Mouse (Mus musculus) embryonic fibroblast, embryonic 13.5 days (primary cell): Measurements from ENCODE around the gene Gm20696. TPM values are rescaled to one million over a fixed set of nuclear protein-coding genes. Genes with fewer than 3 reads are reported as not detected.

ENCODE experiments used
- H3K27ac ChIP-seq: 2 replicates; pipeline ENCODE4 v1.5.1; 2012; ENCODE audit warnings: low read length, control low read depth, inconsistent platforms; ENCODE audit not compliant: insufficient read depth
- H3K4me1 ChIP-seq: 2 replicates; pipeline ENCODE4 v1.6.1; 2011; ENCODE audit warnings: low read length; ENCODE audit not compliant: control insufficient read depth, insufficient read depth
- H3K4me3 ChIP-seq: 2 replicates; pipeline ENCODE4 v1.5.1; 2011; ENCODE audit warnings: mild to moderate bottlenecking, control low read depth, low read length; ENCODE audit not compliant: insufficient read depth
- CTCF ChIP-seq: IDR thresholded peaks from 2 replicates; pipeline ENCODE4 v1.5.1; 2011; ENCODE audit warnings: mild to moderate bottlenecking, control low read depth, low read length, moderate library complexity, borderline replicate concordance; ENCODE audit not compliant: insufficient read depth
- POLR2A ChIP-seq: IDR thresholded peaks from 2 replicates; pipeline ENCODE4 v1.6.1; 2011; ENCODE audit warnings: low read depth, mild to moderate bottlenecking, control low read depth, low read length, moderate library complexity
- polyA plus RNA-seq: library from polyadenylated mRNA; stranded (reverse); fragments of >200 nt; gene quantifications from 2 replicates; pipeline ENCODE4 v1.2.4, GENCODE M21; 2011; ENCODE audit warnings: low read depth; ENCODE audit not compliant: missing spikeins, insufficient read length

Gene Gm20696
- 3.6 and 5.2 TPM in 2 replicates for polyA plus RNA-seq

DNA sequence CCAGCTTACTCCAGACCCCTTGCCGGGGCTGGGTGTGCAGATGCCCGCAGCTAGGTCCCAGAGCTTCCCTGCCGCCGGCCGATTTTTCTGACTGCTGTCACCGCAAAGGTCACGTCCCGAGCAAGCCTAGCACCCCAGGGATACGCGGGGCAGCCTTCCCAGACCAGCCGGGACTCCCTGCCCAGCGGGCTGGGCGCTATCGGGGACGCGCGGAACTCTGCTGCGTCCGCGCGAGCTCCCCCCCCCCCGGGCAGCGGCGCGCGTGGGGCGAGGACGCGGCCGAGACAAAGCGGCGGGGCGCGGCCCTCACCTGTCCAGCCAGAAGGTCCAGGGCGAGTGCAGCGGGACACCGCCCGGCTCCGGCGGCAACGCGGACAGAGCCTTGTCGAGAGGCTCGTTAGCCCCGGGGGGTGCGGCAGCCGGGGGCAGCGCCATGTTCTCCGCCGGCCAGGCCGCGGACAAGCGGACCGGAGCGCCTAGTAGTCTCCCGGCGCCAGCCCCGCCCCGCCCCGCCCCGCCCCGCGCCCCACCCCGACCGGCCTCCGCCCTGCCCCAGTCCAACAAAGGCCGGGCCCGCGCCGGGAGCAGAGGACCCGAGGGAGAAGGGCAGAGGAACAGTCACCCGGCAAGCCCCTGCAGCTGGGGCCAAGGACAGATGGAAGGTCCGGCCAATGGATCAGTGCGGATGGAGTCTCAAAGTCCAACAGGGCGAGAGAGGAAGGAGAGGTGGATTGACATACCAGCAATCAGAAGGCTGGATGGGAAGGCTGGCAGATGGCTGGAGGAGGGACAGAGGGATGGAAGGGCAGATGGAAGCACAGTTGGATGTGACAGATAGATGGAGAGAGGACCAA is at the start of gene Gm20696, which contains the start of gene Eif4e3:
Gene Gm20696 (minus strand): TSS at position 480 of the 854 bp plus-strand sequence.
Gene Eif4e3 (minus strand): TSS at position 454 of the 854 bp plus-strand sequence.
- Histone ChIP-seq H3K4me1 (no peaks in the 10 kb centered on the region), H3K27ac (no peak within 1 kb of the TSS), H3K4me3 (peak within 1 kb of the TSS; percentile 49)
- TF ChIP-seq CTCF (no peak), POLR2A (peak; percentile 73)

DNA sequence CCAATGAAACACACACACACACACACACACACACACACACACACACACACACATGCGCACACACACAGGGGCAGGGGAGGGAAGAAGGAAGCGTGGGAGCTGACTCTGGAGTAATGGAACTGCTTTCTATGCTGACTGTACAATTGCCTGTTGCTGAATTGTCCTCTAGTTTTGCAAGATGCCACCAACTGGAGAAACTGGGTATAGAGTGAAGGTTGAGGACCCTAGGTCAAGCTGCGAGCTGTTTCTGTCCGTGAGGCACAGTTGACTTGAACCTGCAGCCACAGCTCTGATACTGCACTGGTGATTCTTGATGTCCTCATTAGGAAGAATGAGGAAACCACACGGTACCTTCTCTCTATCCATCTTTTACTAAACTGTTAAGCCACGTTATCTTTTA is 49.3 kb upstream of the Gm20696 start:
- Histone ChIP-seq H3K4me3 (no peak overlapping the region), H3K4me1 (no peaks in the 10 kb centered on the region), H3K27ac (no peak overlapping the region)
- no peak for TF ChIP-seq POLR2A
- no peak for TF ChIP-seq CTCF

DNA sequence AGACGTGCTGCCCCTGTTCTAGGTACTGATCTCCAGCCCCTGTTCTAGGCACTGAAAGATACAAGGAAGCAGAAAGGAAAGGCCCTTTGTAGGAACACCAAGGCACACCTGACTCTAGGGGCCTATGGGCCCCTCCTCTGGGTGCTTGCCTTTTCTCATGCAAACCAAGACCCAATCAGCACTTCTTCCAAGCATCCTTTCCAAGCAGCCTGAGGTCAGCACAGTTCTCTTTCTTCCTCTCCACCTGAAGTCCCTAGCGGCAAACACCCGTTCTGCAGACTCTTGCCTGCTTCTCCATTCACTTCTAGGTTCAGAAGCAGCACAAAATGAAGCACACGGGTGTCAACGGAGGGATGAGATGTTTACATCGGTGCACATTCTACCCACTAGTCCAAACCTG is 48.6 kb upstream of the Gm20696 start:
- Histone ChIP-seq H3K4me1 (no peaks in the 10 kb centered on the region), H3K27ac (no peak overlapping the region), H3K4me3 (no peak overlapping the region)
- TF ChIP-seq CTCF: no peak
- TF ChIP-seq POLR2A: no peak

DNA sequence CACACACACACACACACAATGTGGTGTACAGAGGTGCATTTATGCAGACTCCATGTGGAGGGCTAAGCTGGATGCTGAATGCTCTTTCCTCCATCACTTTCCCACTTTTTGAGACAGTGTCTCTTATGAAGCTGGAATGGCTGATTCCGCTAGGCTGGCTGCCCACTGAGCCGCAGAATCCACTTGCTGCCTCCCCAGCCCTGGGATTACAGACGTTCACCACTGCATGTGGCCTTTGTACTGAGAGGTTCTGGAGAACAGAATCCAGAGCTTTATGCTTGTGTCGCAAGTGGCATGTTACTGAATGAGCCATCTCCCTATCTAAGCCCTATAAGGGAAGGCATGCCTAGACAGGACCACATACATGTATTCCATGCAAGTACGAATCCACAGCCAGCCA is 46.7 kb upstream of the Gm20696 start:
- no peak overlapping the region for H3K4me3 ChIP-seq
- no peaks in the 10 kb centered on the region for H3K4me1 ChIP-seq
- TF ChIP-seq CTCF (no peak), POLR2A (no peak)
- H3K27ac ChIP-seq: no peak overlapping the region

DNA sequence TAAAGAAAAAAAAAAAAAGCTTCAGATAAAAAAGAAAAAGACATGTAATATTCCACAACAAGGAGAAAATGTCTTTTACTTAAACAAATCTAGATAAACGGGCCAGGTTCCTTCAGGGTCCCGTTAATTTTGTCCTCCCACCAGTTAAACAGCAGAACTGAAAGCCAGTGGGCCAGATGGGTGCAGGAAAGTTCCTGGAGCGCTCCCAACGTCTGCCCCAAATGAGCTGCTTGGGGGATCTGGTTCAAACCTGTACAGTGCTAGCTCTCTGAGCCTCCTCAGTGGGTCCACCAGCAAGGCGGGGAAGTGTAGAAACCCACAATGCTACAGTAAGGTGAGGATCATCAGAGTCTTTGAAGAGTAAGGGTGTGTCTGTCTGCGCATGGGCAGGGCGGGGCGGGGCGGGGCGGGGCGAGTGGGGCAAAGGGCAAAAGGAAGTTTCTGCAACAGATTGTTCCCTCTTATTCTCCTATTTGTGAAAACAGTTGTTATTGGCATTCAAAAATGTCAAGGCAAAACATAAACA is 45.0 kb upstream of the Gm20696 start:
- Histone ChIP-seq H3K27ac (no peak overlapping the region), H3K4me3 (no peak overlapping the region), H3K4me1 (no peaks in the 10 kb centered on the region)
- no peak for TF ChIP-seq CTCF
- no peak for TF ChIP-seq POLR2A

DNA sequence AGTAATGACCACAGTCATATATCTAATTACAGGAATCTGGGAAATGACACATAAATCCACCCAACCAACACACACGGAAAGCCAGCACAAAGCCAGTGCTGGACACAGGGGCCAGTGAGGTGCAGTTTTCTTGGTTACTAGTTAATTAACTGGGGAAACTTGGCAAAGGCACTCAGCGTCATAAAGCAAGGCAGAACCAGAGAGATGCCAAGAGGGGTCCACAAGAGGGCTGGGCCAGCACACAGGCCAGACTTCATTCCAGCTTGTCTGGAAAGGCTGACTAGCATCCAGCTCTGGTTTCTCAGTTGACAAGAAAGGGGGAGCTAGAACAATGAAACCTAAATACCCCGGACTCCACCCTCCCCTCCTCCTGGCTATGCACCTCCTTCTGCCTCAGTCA is 33.9 kb upstream of the Gm20696 start:
- TF ChIP-seq POLR2A: no peak
- Histone ChIP-seq H3K27ac (no peak overlapping the region), H3K4me3 (no peak overlapping the region)

DNA sequence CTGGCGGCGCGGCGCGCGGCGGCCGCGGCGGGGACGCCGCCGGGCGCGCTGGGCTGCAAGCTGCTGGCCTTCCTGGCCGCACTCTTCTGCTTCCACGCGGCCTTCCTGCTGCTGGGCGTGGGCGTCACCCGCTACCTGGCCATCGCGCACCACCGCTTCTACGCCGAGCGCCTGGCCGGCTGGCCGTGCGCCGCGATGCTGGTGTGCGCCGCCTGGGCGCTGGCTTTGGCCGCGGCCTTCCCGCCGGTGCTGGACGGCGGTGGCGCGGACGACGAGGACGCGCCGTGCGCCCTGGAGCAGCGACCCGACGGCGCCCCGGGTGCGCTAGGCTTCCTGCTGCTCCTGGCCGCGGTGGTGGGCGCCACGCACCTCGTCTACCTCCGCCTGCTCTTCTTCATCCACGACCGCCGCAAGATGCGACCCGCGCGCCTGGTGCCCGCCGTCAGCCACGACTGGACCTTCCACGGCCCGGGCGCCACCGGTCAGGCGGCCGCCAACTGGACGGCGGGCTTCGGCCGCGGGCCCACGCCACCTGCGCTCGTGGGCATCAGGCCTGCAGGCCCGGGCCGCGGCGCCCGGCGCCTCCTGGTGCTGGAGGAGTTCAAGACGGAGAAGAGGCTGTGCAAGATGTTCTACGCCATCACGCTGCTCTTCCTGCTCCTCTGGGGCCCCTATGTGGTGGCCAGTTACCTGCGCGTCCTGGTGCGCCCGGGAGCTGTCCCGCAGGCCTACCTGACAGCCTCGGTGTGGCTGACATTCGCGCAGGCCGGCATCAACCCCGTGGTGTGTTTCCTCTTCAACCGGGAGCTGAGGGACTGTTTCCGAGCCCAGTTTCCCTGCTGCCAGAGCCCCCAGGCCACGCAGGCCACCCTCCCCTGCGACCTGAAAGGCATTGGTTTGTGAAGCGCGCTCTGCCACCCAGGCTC is 26.6 kb upstream of the Gm20696 start:
- no peaks in the 10 kb centered on the region for H3K4me1 ChIP-seq
- TF ChIP-seq POLR2A (no peak), CTCF (no peak)
- no peak overlapping the region for H3K27ac ChIP-seq
- peak overlapping the region; percentile 10; the same call in 1 of the 2 replicates for H3K4me3 ChIP-seq

More for the DNA sequence above, 33.9 kb upstream of the Gm20696 start:
- H3K4me1 ChIP-seq: no peaks in the 10 kb centered on the region

DNA sequence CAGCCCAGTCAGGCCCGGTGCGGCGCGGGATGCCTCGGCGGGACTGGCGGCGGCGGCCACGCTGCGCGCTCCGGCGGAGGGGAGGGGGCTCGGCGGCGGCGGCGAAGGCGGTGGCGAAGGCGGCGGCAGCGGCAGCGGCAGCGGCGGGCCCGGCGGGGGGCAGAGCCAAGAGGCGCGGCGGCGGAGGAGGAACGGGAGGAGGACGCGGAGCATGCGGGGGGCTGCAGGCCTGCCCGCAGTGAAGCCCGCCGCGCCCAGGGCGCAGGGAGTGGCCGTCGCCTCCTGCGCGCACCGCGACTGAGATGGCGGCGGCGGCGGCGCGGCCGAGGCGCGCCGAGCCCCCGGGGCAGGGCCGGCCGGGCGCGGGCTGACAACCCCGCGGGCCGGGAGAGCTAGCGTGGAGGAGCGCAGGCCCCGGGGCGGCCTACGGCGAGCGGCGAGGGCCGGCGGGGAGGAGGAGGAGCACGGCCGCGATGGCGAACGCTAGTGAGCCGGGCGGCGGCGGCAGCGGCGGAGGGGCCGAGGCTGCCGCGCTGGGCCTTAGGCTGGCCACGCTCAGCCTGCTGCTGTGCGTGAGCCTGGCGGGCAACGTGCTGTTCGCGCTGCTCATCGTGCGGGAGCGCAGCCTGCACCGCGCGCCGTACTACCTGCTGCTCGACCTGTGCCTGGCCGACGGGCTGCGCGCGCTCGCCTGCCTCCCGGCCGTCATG is 25.8 kb upstream of the Gm20696 start, which contains the start of gene Gpr27:
Gene Gpr27 (plus strand): TSS at position 474 of the 710 bp plus-strand sequence.
- no peak within 1 kb of the TSS for H3K27ac ChIP-seq
- TF ChIP-seq CTCF (no peak), POLR2A (no peak)
- H3K4me1 ChIP-seq: no peaks in the 10 kb centered on the region
- peak within 1 kb of the TSS; percentile 28 for H3K4me3 ChIP-seq

DNA sequence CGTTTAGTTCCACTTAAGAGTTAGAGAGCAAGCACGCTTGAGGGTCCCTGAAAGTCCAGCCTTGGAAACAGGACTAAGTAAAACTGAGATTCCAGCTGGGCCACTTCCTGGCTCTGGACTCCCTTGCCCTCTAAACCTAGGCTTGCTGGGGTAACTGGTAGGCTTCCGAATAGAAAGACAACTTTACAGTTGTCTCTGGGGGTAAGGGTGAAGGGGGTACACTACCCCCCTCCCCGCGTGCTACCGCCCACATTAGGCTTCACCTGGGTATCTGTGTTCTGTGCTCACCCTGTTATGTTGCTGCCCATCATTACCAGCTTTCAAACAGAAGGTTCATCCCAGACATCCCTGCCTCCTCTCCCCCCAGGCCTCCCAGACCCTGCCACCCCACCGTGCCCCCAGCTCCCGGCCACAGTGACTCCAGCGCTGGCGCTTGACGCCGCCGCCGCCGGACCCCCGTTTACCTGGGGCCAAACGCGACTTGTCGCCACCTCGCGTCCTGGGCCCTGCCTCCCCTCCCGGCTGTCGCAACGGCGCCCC is 25.1 kb upstream of the Gm20696 start:
- Histone ChIP-seq H3K4me3 (no peak overlapping the region), H3K27ac (no peak overlapping the region), H3K4me1 (no peaks in the 10 kb centered on the region)
- TF ChIP-seq CTCF (no peak), POLR2A (no peak)

DNA sequence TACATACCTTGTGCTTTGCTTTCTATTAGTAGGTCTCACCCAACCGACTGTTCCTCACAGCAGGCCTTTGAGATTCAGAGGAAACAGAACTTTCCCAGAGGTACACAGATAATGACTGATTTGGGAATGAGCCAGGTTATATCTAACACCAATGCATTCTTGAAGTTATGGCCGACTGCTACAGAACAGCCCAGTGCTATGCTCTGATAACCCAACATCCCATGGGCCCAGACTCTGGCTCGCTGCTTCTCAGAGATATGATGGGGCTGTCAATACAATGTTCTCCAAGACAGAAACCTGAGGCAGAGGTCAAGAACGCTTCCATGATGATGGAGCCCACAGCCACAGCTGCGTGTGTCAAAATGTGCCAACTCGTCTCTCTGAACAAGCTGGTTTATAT is 21.9 kb upstream of the Gm20696 start:
- Histone ChIP-seq H3K4me1 (no peaks in the 10 kb centered on the region), H3K4me3 (no peak overlapping the region), H3K27ac (no peak overlapping the region)
- TF ChIP-seq CTCF (no peak), POLR2A (no peak)
